8 mouse cellular contexts compared by ENCODE assay signal in the genomic region with DNA sequence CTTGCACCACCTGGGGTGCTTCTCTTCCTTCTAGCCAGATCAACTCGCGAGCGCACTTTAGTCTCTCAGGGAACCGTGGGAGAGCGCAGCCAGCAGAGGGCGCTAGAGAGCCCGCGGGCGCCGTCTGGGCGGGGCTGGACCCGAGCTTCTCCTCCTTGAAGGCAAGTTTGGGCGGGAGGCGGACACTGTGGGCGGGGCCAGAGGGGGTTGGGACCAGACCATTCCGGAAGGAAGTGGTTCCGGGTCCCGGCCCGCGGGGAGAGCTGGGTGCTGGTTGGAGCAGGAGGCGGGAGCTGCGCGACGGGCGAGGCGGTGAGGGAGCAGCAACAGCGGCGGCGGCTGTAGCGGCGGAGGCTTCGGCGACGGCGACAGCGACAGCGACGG. TPM values are rescaled to one million over a fixed set of nuclear protein-coding genes. Genes with fewer than 3 reads are reported as not detected.
DNase-seq lines count a peak whose midpoint lies in the region; ATAC-seq and TF ChIP-seq lines count a peak whose summit lies in the region.

No protein-coding gene starts in this region.

- H3K9me3 ChIP-seq in embryonic facial prominence, embryonic 13.5 days = no peaks in the 10 kb centered on the region
- H3K9me3 ChIP-seq in limb, embryonic 12.5 days = no peaks in the 10 kb centered on the region
- no peaks in the 10 kb centered on the region for H3K9me3 ChIP-seq in midbrain, embryonic 15.5 days

- H3K4me3 ChIP-seq in embryonic facial prominence, embryonic 13.5 days = peak overlapping the region; percentile 58
- peak overlapping the region; percentile 90 for H3K4me3 ChIP-seq in kidney, adult 2 months (ENCODE audit: insufficient read depth, low read depth, low read length)
- H3K4me3 ChIP-seq in limb, embryonic 12.5 days (replicated peaks) = peak overlapping the region; percentile 60
- peak overlapping the region; percentile 63 for H3K4me3 ChIP-seq in midbrain, embryonic 15.5 days
- peak overlapping the region; percentile 93 for H3K4me3 ChIP-seq in spleen, adult 2 months (ENCODE audit: extremely low read depth, insufficient read depth, insufficient read length)

- no peak for TF ChIP-seq POLR2A in kidney, adult 2 months (IDR thresholded peaks at IDR 0.05; ENCODE audit: low read depth, low read length)
- peak; percentile 17; the same call in 1 of the 2 replicates for TF ChIP-seq POLR2A in spleen, adult 2 months (IDR thresholded peaks at IDR 0.05; ENCODE audit: low read depth, low read length)

- peak; percentile 76 for TF ChIP-seq CTCF in kidney, adult 2 months (conservative IDR thresholded peaks at IDR 0.05; ENCODE audit: insufficient read depth, insufficient read length, low read depth, low read length)
- TF ChIP-seq CTCF in spleen, adult 2 months (IDR thresholded peaks at IDR 0.05; ENCODE audit: extremely low read depth, insufficient read depth, insufficient read length, insufficient replicate concordance) = peak; percentile 85

- H3K4me1 ChIP-seq in embryonic facial prominence, embryonic 13.5 days = 0 out of 2 replicates have a peak, but pooled peaks cover 4% of the 10 kb centered on the region
- no peaks in the 10 kb centered on the region for H3K4me1 ChIP-seq in kidney, adult 2 months (ENCODE audit: control insufficient read depth, insufficient read depth, low read length)
- H3K4me1 ChIP-seq in limb, embryonic 12.5 days (replicated peaks) = no peaks in the 10 kb centered on the region
- H3K4me1 ChIP-seq in midbrain, embryonic 15.5 days = peaks cover 3% of the 10 kb centered on the region; the same call in 1 of the 2 replicates
- H3K4me1 ChIP-seq in spleen, adult 2 months (ENCODE audit: control insufficient read depth, insufficient read depth, insufficient read length) = no peaks in the 10 kb centered on the region; the same call in 1 of the 2 replicates

- H3K9ac ChIP-seq in embryonic facial prominence, embryonic 13.5 days = peak overlapping the region; percentile 70
- peak overlapping the region; percentile 62 for H3K9ac ChIP-seq in limb, embryonic 12.5 days (replicated peaks)
- H3K9ac ChIP-seq in midbrain, embryonic 15.5 days = peak overlapping the region; percentile 61

- 32% methylated on average over 37 of the region's 38 CpGs for WGBS in embryonic facial prominence, embryonic 13.5 days
- WGBS in kidney, adult 2 months = 2% methylated on average over 30 of the region's 38 CpGs
- WGBS in limb, embryonic 12.5 days = 27% methylated on average over 37 of the region's 38 CpGs
- 5% methylated on average over 38 of the region's 38 CpGs for WGBS in midbrain, embryonic 15.5 days
- 17% methylated on average over 37 of the region's 38 CpGs for WGBS in spleen, adult 2 months

- H3K27me3 ChIP-seq in embryonic facial prominence, embryonic 13.5 days = peaks cover 8% of the 10 kb centered on the region
- no peaks in the 10 kb centered on the region for H3K27me3 ChIP-seq in kidney, adult 2 months (replicated peaks; ENCODE audit: control insufficient read depth, insufficient read depth, low read length)
- H3K27me3 ChIP-seq in limb, embryonic 12.5 days = peaks cover 23% of the 10 kb centered on the region; the same call in 1 of the 2 replicates
- H3K27me3 ChIP-seq in midbrain, embryonic 15.5 days (replicated peaks) = no peaks in the 10 kb centered on the region
- no peaks in the 10 kb centered on the region for H3K27me3 ChIP-seq in spleen, adult 2 months (ENCODE audit: control insufficient read depth, insufficient read depth, low read length)

- ATAC-seq in embryonic facial prominence, embryonic 13.5 days (ENCODE audit: insufficient number of reproducible peaks, insufficient read depth, low FRiP score, low TSS enrichment, low read depth) = peak; percentile 96
- ATAC-seq in limb, embryonic 12.5 days (ENCODE audit: insufficient number of reproducible peaks, insufficient read depth, low FRiP score, low TSS enrichment, low read depth) = peak; percentile 97
- peak; percentile 99 for ATAC-seq in midbrain, embryonic 15.5 days (replicated peaks)

- peak; percentile 98 for DNase-seq in 3134 (ENCODE audit: extremely low read depth, insufficient read length, low spot score)
- DNase-seq in adrenal gland, postnatal 36 days = peak; percentile 97 to 98
- peak; percentile 96 to 97 for DNase-seq in heart, adult 18-20 months
- DNase-seq in kidney, adult 2 months = peak; percentile 98
- peak; percentile 86 to 94 for DNase-seq in spleen, adult 2 months (ENCODE audit: low read depth in 1 of 2, low spot score in 2 of 2)

- peak overlapping the region; percentile 77 for H3K27ac ChIP-seq in embryonic facial prominence, embryonic 13.5 days
- peak overlapping the region; percentile 81; the same call in 1 of the 2 replicates for H3K27ac ChIP-seq in kidney, adult 2 months (ENCODE audit: insufficient read depth, low read depth, low read length)
- H3K27ac ChIP-seq in limb, embryonic 12.5 days = peak overlapping the region; percentile 66
- H3K27ac ChIP-seq in midbrain, embryonic 15.5 days = peak overlapping the region; percentile 81
- peak overlapping the region; percentile 90 for H3K27ac ChIP-seq in spleen, adult 2 months (ENCODE audit: insufficient read depth, low read length)

- H3K36me3 ChIP-seq in embryonic facial prominence, embryonic 13.5 days = no peaks in the 10 kb centered on the region
- H3K36me3 ChIP-seq in kidney, adult 2 months (ENCODE audit: control insufficient read depth, insufficient read depth, low read length) = no peaks in the 10 kb centered on the region
- H3K36me3 ChIP-seq in limb, embryonic 12.5 days = no peaks in the 10 kb centered on the region
- no peaks in the 10 kb centered on the region for H3K36me3 ChIP-seq in midbrain, embryonic 15.5 days (replicated peaks)
- H3K36me3 ChIP-seq in spleen, adult 2 months (ENCODE audit: control insufficient read depth, insufficient read depth, low read length) = no peaks in the 10 kb centered on the region

- H3K4me2 ChIP-seq in embryonic facial prominence, embryonic 13.5 days = peak overlapping the region; percentile 62
- H3K4me2 ChIP-seq in limb, embryonic 12.5 days = peak overlapping the region; percentile 56
- H3K4me2 ChIP-seq in midbrain, embryonic 15.5 days = peak overlapping the region; percentile 51

RNA-seq across cellular contexts. Expression of a gene that starts 5.9 kb away (rescaled TPM):
- 1 to 10 TPM; 9.3 to 9.9 TPM for total RNA-seq in adrenal gland, postnatal 36 days (2021)
- 23.2 and 25.7 TPM in 2 replicates for polyA plus RNA-seq in embryonic facial prominence, embryonic 13.5 days (2015; fragmentation: Nextera tagmentation; extraction: Ambion mirVana)
- 1 to 10 TPM; 2.4 to 3.1 TPM for total RNA-seq in heart, adult 18-20 months (2021)
- polyA plus RNA-seq in kidney, adult 2 months (2012; rRNA removed) = 1.4 and 1.9 TPM in 2 replicates
- polyA plus RNA-seq in limb, embryonic 12.5 days (2016; fragmentation: Nextera tagmentation; extraction: Ambion mirVana) = 25.7 and 26.9 TPM in 2 replicates
- polyA plus RNA-seq in midbrain, embryonic 15.5 days (2015; fragmentation: Nextera tagmentation; extraction: Ambion mirVana) = 25.5 and 26.3 TPM in 2 replicates
- polyA plus RNA-seq in spleen, adult 2 months (2012; rRNA removed) = 2.3 and 2.6 TPM in 2 replicates

Comparison
In these comparisons a context has a peak if more than half of its experiments do, and no peak if none do; other contexts are left out.
1. Peak in every context shown above with its lines: DNase-seq, ATAC-seq, H3K4me3 ChIP-seq and H3K27ac ChIP-seq.